Mouse (Mus musculus) left cerebral cortex, adult 8-10 months (tissue): ENCODE measurements at regions not wholly inside any gene's neighbourhood (a gene's known extent, or its start where the extent isn't known, plus 50 kb on each side); places are given as distances from the start of the nearest gene placed in this dataset.

Source experiments
- DNase-seq, 2 experiments: peaks; one replicate each; pipeline ENCODE4 v3.0.0; 2022; ENCODE audit warnings: low spot score in 2 of 2

- no peak for DNase-seq
Measured at GRCm38 (mm10) chr1:52553871-52554270, 53.4 kb upstream of the Nab1 start.

DNA sequence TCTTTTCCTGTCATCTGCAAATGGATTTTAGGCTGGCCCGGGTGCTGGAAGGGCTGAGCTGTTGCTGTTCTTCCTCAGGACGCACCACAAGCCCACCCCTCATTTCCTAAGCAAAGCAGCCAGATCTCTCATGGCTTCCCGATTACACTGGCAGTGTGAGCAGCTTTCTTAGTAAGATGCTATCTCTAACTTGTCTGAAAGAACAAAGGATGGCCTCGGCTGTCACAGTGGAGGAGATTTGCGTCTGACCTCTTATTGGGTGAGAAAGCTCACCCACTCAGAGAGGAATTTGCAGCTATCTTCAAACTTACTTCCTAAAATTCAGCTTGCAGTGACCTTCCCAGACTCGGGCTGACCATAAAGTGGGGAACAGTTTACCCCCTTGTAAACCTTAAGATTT, 64.7 kb upstream of the Nemp2 start:
- no peak for DNase-seq

GRCm38 (mm10) chr1:52571674-52572073, 58.8 kb upstream of the Nemp2 start:
- DNase-seq, result no peak

- DNase-seq, result peak in 1 of 2 experiments; percentile 35
Measured at GRCm38 (mm10) chr1:52578298-52579056, 52.0 kb upstream of the Nemp2 start.

DNA sequence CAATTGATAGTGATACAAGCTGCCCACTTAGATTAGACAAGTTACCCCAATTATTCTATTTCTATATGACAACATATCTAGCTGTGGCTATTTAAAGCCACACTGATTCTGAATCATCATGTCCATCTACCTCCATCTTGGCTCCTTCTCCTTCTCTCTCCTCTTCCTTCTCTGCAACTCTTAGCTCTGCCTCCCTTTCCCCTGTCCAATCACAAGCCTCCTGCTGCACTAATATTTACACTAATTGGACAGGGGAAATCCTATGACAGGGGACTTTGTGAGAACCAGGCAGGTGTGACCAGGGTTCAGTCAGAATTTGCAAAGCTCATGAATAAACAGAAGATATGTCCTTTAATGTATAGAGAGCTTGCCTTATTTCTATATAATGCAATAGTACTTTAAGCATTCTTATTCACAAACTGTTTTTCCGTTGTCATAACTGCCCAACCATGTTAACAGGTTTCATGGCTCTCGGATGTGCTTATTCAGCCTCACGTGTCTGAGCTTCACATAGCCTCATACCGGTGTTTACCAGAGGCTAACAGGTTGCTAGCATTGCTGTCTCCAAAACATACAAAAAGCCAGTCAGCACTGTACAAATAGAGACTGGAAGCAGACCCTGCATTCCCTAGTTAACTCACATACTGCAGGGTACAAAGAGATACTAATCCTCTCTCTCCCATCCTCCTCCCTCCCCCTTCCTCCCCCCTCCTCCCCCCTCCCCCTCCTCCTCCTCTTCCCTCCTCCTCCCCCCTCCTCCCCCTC, 50.2 kb upstream of the Nemp2 start:
- DNase-seq, result no peak
